Mouse (Mus musculus): Measurements from ENCODE around the gene Cmtm7.

Cmtm7 gene

DNA sequence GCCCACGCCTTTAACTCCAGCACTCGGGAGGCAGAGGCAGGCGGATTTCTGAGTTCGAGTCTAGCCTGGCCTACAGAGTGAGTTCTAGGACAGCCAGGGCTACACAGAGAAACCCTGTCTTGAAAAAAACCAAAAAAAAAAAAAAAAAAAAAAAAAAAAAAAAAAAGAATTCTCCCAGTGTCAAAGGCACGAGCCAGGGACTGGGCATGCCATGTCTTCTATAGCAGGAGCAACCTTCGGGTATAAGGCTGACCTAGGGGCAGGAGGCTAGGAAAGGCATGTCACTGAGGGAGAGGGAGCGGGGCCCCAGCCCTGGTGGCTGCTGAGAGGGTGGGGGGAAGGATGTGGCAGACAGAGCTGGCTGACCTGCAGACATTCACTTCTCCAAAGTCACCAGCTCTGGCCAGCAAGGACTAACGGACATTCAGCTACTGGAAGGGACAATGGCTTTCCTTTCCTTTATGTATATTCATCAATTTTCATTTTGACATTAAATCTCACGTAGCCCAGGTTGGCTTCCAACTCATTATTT lies 12.2 kb upstream of the Cmtm7 start:
- no peak for DNase-seq

DNA sequence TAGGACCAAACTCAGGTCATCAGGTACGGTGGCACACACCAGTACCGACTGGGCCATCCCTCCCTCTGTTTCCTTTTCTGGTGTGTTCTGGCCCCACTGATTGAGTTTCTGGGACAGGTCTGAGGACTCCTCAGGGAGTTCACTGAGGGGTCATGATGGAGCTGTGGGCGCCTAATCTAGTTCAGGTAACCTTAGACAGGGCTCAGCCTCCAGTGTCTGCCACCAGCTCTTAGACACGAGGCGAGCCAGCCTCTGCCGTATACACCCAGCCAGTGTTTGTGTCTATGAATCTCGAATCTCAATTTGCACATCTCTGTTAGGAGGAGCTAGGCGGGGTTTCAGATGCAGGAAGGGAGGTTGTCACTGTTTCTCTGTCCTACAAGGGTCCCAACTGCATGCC lies 8.3 kb upstream of the Cmtm7 start:
- no peak for DNase-seq

DNA sequence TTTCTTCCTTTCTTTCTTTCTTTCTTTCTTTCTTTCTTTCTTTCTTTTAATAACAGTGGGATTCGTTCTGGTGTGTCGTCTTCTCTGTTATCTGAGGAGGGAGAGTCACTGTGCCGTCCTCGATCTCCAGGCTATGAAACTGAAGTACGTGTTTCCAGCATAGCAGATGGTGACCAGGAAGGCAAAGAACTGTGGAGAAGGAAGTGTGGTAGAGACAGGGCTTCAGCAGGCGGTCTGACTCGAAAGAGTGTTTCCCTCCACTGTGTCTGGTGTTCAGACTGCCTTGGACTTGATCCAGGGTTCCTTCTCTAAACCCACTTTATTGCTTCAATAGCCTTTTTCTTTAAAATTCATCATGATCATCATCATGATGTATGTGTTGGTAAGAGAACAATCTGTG lies 7.9 kb upstream of the Cmtm7 start:
- DNase-seq, result no peak

DNA sequence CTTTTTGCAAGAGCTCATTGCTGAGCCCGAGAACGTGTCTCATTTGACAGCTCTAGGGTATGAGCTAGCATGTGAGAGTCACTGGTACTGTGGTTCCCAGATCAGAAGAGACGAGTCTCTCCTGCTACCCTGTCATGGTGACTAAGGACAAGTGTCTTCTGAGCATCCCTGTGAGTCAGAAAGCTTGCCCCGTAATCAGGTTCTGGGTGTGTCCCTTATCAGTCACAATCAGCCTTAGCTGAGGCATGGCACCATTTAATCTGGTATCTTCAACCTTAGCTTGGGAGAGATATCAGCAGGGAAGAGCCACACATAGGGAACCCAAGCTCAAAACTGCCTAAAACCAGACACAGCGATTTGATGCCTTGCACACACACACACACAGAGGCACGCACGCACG lies 7.0 kb upstream of the Cmtm7 start:
- no peak for DNase-seq

DNA sequence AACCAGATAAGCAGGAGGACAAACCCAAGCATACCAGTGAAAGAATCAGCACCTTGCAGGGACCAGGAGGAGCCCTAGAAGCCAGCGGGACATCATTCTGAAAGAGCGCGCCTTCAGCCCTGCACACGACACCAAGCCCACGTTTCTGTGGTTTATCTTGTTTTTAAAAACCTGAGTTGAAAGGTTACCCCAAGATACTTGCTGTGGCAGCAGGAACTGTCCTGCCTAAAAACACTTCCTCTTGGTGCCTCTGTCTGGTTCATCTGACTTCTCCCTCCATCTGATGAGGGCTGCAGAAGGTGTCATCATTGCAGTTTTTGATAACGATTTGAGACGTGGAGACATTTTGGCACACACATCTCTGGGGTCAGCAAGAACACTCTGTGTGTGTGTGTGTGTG lies 6.1 kb upstream of the Cmtm7 start:
- DNase-seq, result no peak

DNA sequence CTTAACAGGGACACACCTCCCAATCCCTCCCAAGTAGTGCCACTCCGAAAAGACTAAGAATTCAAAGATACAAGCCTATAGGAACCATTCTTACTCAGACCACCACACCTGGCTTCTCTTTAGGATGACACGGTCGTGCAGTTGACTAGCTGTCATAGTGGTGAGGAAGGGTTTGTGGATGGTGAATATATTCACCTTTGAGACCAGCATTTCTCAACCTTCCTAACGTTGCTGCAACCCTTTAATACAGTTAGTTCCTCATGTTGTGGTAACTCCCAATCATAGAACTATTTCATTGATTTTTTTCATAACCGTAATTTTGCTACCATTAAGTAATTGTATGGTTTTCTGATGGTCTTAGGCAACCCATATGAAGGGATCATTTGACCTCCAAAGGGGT lies 5.5 kb upstream of the Cmtm7 start:
- no peak for DNase-seq

DNA sequence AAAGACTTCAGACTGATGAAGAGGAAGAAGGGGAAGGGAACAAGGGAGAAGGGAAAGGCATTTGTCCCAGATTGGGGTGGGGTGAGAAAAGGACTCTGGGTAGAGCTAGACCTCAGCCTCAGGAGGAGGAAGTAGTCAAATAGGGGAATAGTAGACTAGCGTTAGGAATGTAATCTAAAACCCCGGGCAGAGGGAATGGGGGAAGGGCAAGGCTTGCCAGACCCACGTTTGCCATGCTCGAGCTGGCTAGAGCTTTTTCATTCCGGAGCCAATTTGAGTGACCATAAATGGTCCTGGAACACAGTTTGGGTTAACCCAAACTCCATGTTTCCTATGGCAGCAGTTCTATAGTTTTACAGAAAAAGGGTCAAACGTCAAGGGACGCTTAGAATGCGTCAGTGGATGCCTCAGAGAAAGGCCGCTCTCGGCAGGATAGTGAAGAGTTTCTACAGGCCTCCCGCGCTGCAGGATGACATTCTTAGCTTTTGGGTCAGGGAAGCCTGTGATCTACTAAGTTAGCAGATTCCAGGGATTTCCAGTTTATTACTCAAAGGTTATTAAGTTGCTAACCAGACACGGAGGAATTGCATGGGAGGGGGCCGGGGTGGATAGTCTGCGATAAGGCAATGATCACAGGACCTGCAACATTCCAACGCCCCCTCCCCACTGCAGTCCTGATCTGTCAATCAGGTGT lies 3.9 kb upstream of the Cmtm7 start:
- no peak for DNase-seq

DNA sequence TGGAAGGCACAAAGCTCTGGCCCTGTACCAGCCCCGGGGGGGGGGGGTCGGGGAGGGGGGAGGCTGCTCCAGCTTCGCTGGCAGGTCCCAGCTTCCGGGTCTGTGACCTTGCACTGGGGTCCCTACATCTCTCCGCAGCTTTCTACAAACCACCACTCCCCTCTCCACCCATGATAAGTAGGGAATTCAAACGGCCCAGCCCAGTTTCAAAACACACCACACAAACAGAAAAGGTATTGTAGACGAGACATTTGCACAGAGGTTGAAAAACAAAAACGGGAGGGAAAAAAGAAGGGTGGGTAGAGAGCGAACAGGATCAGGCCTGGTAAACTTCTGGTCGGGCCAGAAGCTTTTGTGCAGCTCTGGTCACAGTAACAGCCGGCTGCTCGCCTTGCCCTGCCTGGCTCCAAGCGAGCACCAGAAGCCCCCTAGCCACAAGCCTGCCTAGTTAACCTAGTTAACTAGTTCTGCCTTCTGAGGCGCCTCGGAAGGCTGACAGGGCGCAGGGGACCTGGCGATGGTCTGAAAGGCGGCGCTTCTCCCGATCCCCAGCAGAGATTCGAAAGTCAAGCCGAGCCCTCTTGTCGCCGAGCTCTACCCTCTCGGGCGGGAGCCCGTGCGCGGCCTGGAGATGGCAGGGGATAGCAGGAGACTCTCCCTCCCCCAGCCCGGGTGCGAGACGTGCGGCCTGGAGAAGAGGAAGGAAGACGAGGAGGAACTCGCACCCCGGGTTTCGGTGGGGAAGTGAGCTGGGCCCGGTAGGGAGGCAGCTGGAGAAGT lies 720 bp downstream of the Cmtm7 start:
- no peak for DNase-seq

DNA sequence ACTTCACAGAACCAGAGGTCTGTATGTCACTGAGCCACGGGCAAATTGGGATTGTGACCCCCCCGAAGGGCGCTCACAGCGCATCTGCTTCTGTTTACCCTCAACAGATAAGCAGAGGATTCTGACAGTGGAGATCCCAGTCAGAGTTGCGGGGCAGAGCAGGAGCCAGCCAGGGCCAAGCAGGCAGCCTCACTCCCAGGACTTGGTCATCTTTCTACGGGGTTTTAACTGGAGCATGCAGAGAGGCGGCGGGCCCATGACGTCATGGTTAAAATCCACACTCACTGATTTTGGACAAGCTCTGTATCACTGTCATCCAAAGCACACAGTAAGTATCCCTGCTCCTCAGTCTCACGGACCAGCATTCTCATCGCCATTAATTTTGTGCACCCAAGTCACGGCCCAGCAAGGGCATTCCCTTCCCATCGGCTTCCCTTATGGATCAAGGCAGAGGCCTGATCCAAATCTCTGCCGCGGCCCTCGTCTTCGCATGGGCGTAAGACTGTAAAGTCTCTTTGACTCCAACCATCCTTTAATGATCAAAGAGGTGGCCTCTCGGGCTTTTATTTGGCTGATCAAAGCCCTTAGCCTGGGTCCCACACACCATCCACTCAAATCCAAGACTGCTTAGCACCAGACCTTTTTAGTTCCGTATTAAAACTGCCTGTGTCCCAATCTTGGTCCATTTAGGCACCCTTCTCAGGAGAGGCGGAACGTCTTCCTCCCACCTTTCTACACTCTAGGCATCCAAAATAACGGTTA lies 1.5 kb downstream of the Cmtm7 start:
- DNase-seq, result no peak

DNA sequence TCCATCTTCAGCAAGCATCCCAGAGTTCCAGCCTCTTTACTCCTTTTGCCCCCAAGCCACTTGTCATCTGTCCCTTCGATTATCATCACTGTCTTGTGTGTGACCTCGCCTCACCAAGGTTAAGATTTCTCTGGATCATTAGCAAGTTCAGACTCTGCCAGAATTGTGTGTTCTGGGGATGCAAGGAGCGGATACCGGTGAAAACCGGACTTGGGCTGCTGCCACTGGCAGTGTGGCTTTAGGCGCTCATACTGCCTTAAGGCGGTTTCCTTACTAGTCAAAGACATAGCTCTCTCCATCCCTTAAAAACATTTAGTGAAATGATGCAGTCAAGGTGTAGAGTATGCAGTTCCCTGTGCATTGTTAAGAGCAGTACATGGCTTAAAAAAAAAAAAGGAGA lies 2.8 kb downstream of the Cmtm7 start:
- DNase-seq, result no peak

DNA sequence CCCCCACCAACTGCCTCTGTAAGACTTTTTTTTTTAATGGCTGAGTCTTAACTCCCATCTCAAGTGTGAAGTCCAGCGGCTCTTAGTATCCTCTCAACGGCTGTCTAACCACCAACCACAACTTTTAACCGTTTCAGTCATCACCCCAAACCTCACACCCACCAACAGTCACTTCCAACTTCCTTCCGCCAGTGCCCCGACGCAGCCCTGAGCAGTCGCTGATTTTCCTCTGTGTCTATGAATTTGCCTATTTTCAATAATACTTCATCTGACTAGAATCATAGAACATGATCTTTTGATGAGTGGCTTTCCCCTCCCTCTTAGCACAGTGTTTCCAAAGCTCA lies 3.6 kb downstream of the Cmtm7 start:
- no peak for DNase-seq

DNA sequence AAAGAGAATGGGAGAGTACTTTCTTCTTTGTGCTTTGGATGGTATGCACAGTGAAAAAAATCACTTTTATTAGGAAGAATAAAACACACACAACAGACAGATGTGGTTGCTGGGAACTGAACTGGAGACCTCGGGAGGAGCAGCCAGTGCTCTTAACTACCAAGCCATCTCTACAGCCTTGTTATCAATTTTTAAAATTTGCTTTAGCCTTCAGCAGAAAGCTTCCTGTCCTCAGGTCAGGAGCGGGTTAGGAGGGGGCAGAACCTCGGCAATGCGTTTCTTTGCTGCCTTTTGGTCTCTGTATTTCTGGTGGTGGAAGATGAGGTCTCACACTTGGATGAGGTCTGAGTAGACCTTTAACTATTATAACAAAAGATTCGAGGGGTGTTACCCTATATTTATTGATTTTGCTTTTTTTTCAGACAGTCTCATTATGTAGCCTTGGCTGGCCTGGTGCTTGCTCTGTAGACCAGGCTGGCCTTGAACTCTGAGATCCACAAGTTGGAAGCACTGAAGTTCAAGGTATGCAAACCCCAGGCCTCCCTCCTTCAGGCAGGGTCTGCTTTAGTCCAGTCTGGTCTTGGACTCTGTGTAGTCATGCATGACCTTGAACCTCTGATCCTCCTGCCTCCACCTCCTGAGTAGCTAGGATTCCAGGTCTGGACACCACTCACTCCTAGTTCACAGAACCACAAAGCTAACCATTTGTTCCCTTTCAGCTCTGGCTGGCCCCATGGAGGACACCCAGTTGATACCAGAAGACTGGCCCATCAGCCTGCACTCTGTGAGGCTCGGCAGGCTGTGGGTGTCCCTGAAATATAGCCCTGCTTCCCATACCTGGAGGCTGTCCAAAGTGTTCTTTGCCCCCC lies 4.2 kb downstream of the Cmtm7 start:
- DNase-seq, result no peak

DNA sequence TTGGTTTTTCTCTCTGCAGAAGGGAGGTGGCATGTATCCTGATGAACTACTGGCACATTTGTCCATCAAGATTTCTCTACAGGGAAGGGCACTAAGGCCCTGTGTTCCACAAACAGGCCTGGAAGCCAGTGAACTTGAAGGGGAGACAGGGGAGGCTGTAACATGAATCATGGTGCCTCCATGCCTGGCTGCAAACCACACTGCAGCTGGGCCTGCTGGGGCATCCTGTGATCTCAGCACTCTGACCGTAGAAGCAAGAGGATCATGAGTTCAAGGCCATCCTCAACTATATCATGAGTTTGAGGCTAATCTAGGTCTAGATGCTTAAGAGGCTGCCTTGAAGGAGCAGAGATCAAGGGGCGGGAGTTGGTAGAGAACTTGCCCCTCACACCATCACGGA lies 5.3 kb downstream of the Cmtm7 start:
- DNase-seq, result no peak

DNA sequence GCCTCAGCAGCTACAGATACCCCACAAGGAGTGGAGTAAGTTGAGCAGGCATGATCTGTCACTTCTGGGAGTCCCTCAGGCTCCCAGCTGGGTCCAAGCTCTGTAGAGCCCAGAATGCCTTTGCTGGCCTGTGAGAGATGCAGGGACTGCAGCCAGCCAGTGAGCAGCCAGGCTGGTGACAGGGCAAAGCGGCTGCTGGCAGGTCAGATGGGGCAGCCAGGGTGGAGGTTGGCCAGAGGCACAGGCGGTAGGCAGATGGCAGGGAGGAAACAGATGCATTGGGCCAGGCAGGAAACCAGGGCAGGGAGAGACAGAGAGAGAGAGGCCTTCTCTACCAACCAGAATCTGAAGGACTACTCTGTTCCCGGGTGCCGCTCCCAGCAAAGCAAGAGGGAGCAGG lies 6.4 kb downstream of the Cmtm7 start:
- peak; percentile 92 for DNase-seq

DNA sequence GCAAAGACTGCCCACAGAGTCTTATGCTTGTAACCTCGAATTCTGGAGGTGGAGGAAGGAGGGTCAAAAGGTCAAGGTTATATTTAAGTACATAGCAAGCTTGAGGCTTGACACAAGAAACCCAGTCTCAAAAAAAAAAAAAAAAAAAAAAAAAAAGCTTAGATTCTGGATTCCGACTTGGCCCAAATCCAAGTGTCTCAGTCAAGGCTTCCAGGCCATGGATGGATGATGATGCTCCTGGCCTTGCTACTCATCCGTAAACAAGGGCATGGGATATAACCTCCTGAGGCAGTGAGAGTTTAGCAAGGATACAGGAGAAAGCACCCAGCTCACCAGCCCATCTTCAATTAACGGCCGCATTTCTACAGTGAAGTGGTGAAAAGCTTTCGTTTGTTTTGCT lies 7.0 kb downstream of the Cmtm7 start:
- no peak for DNase-seq

DNA sequence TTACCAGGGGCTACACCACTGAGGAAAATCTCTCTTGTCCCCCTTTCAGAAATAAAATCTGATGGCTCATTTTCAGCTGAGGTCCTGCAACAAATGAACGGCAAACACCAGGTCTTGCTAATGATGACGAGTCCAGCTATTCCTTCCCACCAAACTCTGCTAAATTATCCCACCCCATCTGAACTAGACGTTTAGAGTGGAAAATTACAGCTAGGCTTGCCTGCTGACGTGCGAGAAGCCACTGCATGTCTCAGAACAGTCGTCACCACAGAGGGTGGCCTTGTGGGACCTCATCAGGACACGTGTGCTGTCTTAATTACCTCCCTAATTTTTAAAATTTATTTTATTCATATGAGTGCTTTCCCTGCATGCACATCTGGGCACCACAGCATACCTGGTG lies 10.1 kb downstream of the Cmtm7 start:
- no peak for DNase-seq

DNA sequence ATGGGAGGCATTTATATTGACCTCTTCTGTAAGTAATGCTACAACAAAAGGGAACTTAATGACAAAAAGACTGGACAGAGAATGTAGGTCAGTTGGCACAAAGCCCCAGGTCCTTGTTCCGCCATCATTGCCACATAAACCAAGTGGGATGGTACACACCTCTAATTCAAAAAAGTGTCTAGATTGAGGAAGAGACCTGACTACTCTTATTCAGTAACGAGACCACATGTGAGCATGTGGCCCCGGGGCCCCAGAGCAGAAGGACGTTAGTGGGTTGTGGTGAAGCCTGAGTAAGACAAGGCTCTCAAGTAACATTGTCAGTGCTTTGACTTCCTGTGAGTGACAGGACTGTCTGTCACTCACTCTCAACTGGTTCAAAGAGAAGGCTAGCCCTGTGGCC lies 11.4 kb downstream of the Cmtm7 start:
- no peak for DNase-seq

DNA sequence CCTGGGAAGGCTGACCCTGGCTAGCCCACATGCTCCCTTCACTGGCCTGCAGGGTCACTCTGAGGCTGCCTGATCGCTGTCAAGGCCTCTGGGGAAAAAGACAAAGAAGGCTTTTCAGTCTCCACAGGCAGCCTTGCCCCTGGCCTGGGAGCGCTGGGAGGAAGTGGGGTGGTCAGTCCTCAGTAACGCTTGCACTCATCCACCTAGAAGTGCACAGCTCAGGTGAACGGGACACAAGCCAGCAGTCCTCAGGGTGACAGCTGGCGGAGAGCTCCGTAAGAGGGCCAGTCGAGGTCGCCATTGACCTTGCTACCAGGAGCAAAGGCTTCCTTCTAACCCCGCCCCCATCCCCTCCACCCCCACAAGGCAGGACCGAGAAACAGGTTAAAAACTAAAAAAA lies 13.6 kb downstream of the Cmtm7 start:
- DNase-seq, result no peak

DNA sequence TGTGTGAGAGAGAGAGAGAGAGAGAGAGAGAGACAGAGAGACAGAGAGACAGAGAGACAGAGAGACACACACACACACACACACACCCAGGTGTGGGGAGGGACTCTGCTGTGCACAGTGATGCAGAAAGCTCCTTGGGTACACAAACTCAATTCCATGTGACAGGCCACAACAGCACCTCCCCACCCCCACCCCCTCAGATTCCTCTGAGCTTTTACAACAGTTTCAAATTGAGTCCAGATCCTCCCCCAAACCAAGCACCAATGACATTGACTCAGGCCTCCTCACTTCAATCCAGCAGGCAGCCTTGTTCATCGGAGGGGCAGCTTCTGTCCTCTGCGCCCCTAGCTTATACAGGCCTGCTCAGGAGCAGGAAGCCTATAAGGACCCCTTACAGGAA lies 14.1 kb downstream of the Cmtm7 start:
- no peak for DNase-seq

DNA sequence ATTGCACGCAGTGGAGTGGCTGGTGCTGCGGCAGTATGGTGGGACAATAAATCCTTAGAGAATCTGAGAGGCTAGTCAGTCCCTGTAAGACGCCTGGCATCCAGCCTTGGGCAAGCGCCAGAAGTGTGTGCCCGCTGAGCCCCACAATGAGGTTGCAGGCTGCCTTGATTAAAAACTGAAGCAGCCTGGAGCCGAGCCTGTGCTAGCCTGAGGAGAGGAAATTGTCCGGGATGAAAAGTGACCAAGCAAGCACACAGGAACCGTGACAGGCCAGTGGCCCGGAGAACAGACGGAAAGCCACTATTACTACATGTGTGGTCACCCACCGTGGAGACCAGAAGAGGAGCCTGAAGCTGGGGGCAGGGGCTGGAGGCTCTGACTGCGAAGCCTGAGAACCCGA lies 14.6 kb downstream of the Cmtm7 start:
- peak; percentile 81 for DNase-seq

DNA sequence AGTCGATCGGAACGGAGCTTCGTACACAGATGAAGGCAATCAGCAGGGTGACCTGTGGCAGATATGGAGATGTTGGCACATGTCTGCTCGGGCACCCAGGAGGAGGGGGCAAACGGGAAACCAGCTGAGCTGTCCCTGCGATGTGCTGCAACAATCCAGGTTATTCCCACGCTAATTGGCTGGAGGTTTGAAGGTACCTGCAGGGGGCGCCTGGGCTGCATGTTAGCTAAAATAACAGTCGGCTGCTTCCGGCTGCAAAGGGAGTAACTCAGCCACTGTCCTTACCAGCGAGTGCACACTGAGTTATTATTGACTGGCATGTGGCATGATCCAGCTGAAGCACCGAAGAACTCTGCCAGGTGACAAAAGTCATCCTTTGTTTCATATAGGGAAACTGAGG lies 18.3 kb downstream of the Cmtm7 start:
- no peak for DNase-seq

DNA sequence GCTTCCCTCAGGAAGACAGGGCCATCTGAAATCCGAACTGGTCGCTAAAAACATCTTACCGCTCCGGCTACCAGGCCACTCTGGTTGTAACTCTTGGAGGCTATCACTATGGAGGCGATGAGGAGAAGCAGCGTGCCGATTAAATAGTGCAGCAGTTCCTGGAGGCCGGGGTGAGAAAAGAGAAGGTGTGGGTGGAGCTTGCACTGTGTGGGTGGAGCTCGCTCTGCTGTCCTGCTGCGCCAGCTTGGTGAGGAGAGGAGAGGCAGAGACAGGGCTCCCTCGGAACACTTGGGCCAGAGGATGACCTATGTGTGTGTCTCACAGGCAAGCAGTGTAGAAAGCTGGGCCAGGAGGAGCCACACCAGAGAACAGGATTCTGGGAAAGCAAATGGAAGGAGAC lies 19.8 kb downstream of the Cmtm7 start:
- no peak for DNase-seq

DNA sequence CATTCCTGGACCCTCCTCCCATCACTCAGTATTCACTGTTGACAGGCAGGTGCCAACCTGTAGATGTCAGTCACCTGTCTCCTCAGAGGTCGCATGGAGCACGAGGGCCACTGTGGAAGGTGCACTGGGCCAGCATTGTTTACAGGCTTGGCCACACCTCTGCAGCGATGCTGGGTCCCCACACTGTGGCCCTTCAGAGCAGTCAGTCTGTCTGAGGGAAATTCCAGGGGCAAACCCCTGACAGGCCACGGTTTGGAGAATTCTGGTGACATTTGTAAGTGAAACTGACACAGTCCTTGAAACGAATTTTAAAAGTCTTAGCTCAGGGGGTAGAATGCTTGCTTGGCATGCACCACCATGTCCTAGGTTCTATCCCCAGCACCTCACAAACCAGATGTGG lies 21.3 kb downstream of the Cmtm7 start:
- DNase-seq, result no peak
